Mouse (Mus musculus) E14TG2a.4 (cell line): Measurements from ENCODE around the gene Ctsz.

Source experiments
- H3K27me3 ChIP-seq: 2 replicates; pipeline ENCODE4 v1.6.1; 2014; ENCODE audit warnings: low read length, control low read depth; ENCODE audit not compliant: insufficient read depth
- H3K36me3 ChIP-seq: 2 replicates; pipeline ENCODE4 v1.6.1; 2014; ENCODE audit warnings: low read length, control low read depth; ENCODE audit not compliant: insufficient read depth
- H3K4me1 ChIP-seq: replicated peaks from 2 replicates; pipeline ENCODE4 v1.6.1; 2014; ENCODE audit warnings: low read depth, low read length, control low read depth
- H3K4me3 ChIP-seq: replicated peaks from 2 replicates; pipeline ENCODE4 v1.5.1; 2014; ENCODE audit warnings: mild to moderate bottlenecking, low read length
- H3K9me3 ChIP-seq: 2 replicates; pipeline ENCODE4 v1.6.1; 2014; ENCODE audit warnings: low read length, control low read depth
- CTCF ChIP-seq: conservative IDR thresholded peaks from 2 replicates; pipeline ENCODE4 v1.5.1; 2014; ENCODE audit warnings: low read length
- NANOG ChIP-seq: IDR thresholded peaks from 2 replicates; pipeline ENCODE4 v1.6.1; 2014; ENCODE audit warnings: borderline replicate concordance, low read length, mixed read lengths
- POU5F1 ChIP-seq: IDR thresholded peaks from 2 replicates; pipeline ENCODE4 v1.6.1; 2014; ENCODE audit warnings: low read length, borderline replicate concordance

Ctsz gene

GRCm38 (mm10) chr2:174415731-174416310 lies 23.0 kb downstream of the Ctsz start, which contains the start of gene Nelfcd:
Gene Nelfcd (plus strand): TSS chr2:174415804.
- H3K4me1 ChIP-seq: peaks cover 11% of the 10 kb centered on the region
- no peaks in the 10 kb centered on the region for H3K27me3 ChIP-seq
- TF ChIP-seq POU5F1: no peak
- no peak for TF ChIP-seq CTCF
- no peak for TF ChIP-seq NANOG
- peaks cover 28% of the 10 kb centered on the region for H3K36me3 ChIP-seq
- peak within 1 kb of the TSS; percentile 97 for H3K4me3 ChIP-seq
- no peaks in the 10 kb centered on the region for H3K9me3 ChIP-seq

GRCm38 (mm10) chr2:174415001-174415730 lies 23.7 kb downstream of the Ctsz start:
- peaks cover 11% of the 10 kb centered on the region for H3K4me1 ChIP-seq
- TF ChIP-seq NANOG (no peak), CTCF (no peak), POU5F1 (no peak)
- no peaks in the 10 kb centered on the region for H3K27me3 ChIP-seq
- no peaks in the 10 kb centered on the region for H3K9me3 ChIP-seq
- H3K4me3 ChIP-seq: peak overlapping the region; percentile 97; the same call in 1 of the 2 replicates
- peaks cover 22% of the 10 kb centered on the region for H3K36me3 ChIP-seq

DNA sequence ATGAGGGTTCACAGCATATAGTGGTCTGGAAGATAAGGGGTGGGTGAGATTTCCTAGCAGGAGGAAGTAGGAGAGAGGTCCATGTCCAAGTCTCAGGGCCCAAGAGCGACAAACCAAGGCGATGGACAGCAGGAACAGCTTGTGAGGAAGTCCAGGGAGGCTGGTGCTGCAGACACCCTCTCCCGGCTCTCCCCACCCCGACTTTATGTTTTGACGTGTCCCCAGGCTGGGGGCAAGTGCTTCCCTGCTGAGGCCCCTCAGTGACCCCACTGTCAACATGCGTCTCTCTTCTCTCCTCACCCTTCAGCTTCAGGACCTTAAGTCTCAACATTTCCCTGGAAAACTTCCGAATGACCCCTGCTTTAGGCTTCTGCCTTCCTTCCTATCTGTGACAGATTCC lies 25.7 kb downstream of the Ctsz start:
- H3K9me3 ChIP-seq: no peaks in the 10 kb centered on the region
- TF ChIP-seq NANOG: no peak
- TF ChIP-seq POU5F1: no peak
- TF ChIP-seq CTCF: no peak
- H3K27me3 ChIP-seq: no peaks in the 10 kb centered on the region
- peaks cover 12% of the 10 kb centered on the region for H3K4me1 ChIP-seq
- H3K4me3 ChIP-seq: no peak overlapping the region
- peaks cover 6% of the 10 kb centered on the region for H3K36me3 ChIP-seq

GRCm38 (mm10) chr2:174410222-174410621 lies 28.6 kb downstream of the Ctsz start:
- no peak for TF ChIP-seq CTCF
- TF ChIP-seq NANOG: no peak
- TF ChIP-seq POU5F1: no peak
- Histone ChIP-seq H3K27me3 (no peaks in the 10 kb centered on the region), H3K4me3 (no peak overlapping the region), H3K36me3 (no peaks in the 10 kb centered on the region), H3K4me1 (0 out of 2 replicates have a peak, but pooled peaks cover 3% of the 10 kb centered on the region), H3K9me3 (no peaks in the 10 kb centered on the region)

DNA sequence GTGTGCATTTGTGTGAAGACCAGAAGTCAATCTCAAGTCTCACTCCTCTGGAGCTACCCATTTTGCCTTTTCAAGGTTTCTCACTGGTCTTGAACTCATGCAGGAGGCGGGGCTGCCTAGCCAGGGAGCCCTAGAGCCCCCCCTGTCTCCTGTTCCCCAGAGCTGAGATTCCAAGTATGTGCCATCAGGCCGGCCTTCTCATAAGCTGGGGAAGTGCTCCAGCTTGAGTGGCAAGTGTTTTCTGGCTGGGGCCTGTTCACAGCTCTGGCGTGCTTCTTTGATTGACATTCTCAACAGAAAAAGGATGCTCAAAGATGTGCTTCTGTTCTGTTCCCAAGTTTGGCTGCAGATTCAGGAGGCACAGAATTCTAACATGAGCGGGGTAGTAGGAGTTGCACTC lies 38.4 kb downstream of the Ctsz start:
- H3K36me3 ChIP-seq: no peaks in the 10 kb centered on the region
- no peaks in the 10 kb centered on the region for H3K4me1 ChIP-seq
- TF ChIP-seq NANOG: no peak
- no peak for TF ChIP-seq CTCF
- TF ChIP-seq POU5F1: no peak
- no peaks in the 10 kb centered on the region for H3K9me3 ChIP-seq
- H3K4me3 ChIP-seq: no peak overlapping the region
- no peaks in the 10 kb centered on the region for H3K27me3 ChIP-seq

DNA sequence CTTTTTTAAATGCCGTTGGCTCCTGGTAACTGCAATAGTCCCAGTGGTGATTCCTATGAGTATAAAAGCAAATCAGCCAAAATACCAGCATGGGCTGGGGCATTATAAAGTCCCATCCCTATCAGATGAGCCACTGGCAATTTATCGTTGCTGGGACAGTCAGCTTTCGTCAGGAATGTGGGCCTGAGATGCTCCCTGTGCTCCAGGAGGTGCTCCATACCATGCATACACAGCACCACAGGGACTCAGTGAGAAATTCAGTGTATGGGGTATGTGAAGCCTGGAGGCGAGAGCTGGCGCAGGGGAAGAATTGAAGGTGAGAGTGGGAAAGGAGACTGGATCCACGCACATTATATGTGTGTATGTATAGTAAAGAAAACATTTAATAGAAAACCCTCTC lies 41.0 kb downstream of the Ctsz start:
- Histone ChIP-seq H3K27me3 (0 out of 2 replicates have a peak, but pooled peaks cover 3% of the 10 kb centered on the region), H3K9me3 (no peaks in the 10 kb centered on the region)
- TF ChIP-seq NANOG (no peak), CTCF (no peak), POU5F1 (no peak)

DNA sequence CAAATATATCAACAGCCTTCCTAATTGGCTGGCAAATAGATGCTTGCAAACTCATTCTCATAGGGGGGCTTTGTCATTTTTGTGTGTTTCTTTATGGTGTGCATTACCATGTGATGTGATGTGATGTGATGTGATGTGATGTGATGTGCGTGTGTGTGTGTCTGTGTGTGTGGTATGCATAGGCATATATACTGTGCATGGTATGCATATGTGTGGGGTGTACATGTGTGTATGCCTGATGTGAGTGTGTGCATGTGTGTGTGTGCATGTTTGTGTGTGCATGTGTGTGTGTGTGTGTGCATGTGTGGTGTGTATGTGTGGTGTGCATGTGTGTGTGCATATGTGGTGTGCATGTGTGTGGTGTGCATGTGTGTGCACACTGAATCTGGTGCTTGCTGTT lies 41.8 kb downstream of the Ctsz start:
- H3K27me3 ChIP-seq: 0 out of 2 replicates have a peak, but pooled peaks cover 4% of the 10 kb centered on the region
- H3K4me1 ChIP-seq: no peaks in the 10 kb centered on the region
- TF ChIP-seq POU5F1: no peak
- no peak for TF ChIP-seq NANOG
- no peak for TF ChIP-seq CTCF
- H3K36me3 ChIP-seq: no peaks in the 10 kb centered on the region
- no peak overlapping the region for H3K4me3 ChIP-seq
- peaks cover 3% of the 10 kb centered on the region for H3K9me3 ChIP-seq

More for the DNA sequence above, 41.0 kb downstream of the Ctsz start:
- Histone ChIP-seq H3K36me3 (no peaks in the 10 kb centered on the region), H3K4me3 (no peak overlapping the region), H3K4me1 (no peaks in the 10 kb centered on the region)

- no peaks in the 10 kb centered on the region for H3K4me1 ChIP-seq
- no peak for TF ChIP-seq CTCF
- TF ChIP-seq NANOG: no peak
- no peak for TF ChIP-seq POU5F1
- H3K27me3 ChIP-seq: 0 out of 2 replicates have a peak, but pooled peaks cover 6% of the 10 kb centered on the region
- H3K4me3 ChIP-seq: no peak overlapping the region
- H3K9me3 ChIP-seq: peaks cover 5% of the 10 kb centered on the region
- H3K36me3 ChIP-seq: no peaks in the 10 kb centered on the region
Measured at GRCm38 (mm10) chr2:174396643-174397042, 42.2 kb downstream of the Ctsz start.
